Mouse (Mus musculus): ENCODE results near the gene Coro7.

Gene Coro7

DNA sequence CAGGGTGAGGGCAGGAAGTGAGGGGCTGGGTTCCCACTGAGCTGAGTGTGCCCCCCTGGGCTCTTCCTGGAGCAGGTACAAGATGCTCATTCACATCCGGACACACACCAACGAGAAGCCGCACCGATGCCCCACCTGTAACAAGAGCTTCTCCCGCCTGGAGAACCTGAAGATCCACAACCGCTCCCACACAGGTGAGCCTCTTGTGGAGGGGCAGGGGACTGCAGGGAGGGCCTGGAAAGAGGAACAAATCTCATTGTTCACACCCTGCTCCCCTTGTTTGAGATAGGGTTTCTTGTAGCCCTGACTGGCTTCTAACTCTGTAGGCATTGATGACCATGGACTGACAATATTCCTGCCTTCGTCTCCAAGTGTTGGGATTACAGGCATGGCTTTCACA is 67.9 kb downstream of the Coro7 start:
- DNase-seq, result no peak

DNA sequence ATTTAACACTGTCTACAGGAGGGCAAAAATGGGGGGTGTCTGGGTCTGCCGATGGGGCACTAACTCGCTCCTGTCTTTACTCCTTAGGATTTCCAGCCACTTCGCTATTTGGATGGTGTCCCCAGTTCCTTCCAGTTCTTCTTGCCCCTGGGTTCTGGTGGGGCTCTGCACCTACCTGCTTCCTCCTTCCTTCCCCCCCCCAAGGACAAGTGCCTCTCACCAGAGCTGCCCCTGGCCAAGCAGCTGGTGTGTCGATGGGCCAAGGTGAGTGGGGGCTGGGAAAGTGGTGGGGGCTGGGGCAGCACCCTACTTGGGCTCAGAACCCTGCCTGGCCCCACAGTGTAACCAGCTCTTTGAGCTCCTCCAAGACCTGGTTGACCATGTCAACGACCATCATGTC is 68.4 kb downstream of the Coro7 start:
- DNase-seq, result no peak

DNA sequence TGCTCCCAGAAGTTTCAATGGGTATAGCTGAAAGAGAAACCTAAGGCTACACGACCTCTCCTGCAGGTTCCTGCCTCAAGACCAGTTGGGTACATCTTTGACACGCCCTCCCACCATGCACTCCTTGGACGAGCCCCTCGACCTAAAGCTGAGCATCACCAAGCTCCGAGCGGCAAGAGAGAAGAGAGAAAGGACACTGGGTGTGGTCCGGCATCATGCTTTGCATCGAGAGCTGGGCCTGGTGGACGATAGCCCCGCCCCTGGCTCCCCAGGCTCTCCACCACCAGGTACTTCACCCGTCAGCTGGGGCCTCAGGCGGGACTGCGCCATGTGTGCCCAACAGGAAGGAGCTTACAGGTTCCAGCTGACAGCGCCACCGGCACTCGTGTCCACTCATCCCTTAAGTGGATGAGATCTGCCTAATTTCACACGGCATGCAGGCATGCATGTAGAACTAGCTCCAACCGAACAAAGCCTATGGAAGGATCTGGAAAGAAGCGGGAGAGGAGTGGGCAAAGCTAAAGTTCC is 71.0 kb downstream of the Coro7 start:
- no peak for DNase-seq

GRCm38 (mm10) chr16:4607818-4608531 is 71.6 kb downstream of the Coro7 start:
- peak; percentile 80 for DNase-seq

DNA sequence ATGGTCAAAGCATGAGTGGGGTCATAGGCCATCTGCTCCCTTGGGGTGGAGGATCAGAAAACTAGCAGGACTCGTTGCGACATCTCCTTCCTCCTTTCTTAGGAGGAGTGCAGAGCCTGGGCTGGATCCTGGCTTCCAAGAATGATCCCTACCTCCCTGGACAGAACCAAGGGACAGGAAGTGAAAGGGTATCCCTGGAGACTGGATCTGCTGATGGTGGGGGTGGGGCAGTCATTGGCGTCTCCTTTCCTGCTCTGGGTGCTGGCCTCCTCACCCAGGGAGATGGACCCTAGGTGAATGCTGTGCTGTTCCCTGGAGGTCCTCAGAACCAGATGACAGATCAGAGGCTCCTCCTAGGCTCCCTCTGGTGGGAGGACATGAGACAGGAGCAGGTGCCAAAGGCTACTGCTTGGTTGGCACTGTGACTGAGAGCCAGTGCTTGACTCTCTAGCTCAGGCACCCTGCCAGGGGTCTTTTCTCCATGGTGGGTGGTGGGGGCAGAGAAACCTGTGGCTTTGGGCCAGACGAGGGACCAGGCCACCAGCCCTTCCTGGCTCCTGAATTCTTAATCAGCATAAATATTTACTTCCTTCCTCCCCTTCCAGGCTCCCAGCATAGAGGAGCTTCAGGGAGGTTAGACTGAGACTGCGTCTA is 73.0 kb downstream of the Coro7 start:
- DNase-seq, result no peak

GRCm38 (mm10) chr16:4605514-4606131 is 74.0 kb downstream of the Coro7 start:
- DNase-seq, result no peak

- DNase-seq, result no peak
Measured at GRCm38 (mm10) chr16:4604293-4604837, 75.2 kb downstream of the Coro7 start.

DNA sequence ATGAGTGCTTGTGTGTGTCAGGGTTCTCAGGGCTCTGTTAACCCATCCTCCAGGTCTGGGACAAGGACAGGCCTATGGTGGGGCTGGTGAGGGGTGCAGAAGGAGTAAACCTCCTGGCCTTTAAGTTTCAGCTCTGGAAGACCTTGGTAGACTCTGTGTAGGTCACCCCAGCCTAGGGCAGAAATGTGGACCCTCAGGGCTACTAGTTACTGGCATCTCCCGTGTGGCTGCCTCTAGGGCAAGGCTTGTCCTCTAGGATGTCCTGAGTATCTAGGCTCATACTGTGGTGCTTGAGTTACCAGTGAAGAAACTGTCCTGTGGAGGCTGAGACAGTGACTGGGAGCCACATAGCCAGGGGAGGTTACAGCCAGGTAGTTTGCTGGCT is 76.1 kb downstream of the Coro7 start:
- no peak for DNase-seq

DNA sequence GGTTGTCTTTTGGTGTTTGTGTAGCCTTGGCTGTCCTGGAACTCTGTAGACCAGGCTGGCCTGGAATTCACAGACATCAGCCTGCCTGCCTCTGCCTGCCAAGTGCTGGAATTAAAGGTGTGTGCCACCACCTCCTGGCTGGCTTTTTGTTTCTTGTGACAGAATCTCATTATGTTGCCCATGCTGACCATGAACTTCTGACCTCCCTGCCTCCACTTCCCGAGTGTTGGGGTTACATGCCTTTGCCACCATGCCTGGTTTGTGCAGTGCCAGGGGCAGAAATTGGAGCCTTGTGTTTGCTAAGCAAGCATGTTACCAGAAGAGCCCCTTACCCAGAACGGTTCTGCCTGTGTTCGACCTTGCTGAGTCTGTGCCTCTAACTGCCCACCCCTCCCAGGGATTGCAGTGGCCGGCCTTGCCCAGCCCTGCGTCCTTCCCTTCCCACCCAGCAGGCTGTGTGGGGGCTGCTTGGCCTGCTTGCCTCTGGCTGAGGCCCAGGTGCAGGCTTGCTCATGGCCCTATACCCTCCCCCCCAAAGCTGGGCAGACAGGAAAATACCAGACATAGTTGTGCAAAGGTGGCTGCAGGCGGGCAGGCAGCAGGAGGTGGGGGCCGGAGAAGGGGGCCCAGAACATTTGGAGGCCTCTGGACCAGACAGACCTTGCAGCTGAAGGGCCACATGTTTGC is 76.7 kb downstream of the Coro7 start:
- no peak for DNase-seq

- no peak for DNase-seq
Measured at GRCm38 (mm10) chr16:4602189-4602588, 77.4 kb downstream of the Coro7 start.

DNA sequence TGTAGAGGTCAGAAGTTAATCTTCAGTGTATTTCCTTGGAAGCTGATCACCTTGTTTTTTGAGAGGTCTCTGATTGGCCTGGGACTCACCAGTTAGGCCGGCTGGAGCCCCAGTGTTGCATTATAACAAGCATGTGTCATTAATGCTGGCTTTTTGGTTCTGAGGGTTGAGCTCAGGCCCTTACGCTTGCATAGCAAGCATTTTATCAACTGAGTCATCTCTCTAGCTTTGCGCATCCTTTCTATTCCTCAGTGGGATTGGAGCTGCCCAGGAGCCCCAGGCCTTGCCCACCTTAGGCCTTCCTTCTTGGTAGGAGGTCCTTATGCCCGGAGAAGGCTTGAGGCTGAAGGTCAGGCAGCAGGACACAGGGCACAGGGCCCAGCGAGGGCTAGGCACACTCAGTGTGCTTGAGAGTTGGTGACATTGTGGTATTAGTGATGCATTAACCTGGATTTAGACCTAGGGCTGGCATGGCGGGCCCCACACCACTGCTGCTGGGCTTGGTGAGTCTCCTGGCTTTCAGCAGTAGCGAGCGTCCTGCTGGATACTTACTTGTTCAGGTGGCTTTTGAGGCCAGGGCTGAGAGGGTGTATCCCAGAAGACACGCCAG is 78.8 kb downstream of the Coro7 start:
- no peak for DNase-seq

DNA sequence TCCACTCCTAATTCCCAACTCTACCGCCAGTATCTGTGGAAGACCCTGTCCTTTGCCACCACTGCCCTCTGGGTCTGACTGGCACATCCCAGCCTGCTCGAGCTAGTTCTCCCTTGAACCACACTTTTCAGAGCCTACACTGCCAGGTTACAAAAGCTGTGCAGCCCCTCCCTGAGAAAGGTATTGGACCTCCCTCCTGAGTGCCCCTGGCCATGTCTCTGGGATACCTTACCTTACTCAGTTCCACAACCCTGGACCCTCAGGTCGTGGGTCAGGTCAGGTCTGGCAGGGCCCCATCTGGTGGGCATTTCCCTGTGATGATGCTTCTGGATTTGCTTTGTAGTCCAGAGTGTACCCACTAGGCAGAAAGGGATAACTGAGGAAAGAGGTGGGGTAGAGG is 80.0 kb downstream of the Coro7 start:
- DNase-seq, result no peak

DNA sequence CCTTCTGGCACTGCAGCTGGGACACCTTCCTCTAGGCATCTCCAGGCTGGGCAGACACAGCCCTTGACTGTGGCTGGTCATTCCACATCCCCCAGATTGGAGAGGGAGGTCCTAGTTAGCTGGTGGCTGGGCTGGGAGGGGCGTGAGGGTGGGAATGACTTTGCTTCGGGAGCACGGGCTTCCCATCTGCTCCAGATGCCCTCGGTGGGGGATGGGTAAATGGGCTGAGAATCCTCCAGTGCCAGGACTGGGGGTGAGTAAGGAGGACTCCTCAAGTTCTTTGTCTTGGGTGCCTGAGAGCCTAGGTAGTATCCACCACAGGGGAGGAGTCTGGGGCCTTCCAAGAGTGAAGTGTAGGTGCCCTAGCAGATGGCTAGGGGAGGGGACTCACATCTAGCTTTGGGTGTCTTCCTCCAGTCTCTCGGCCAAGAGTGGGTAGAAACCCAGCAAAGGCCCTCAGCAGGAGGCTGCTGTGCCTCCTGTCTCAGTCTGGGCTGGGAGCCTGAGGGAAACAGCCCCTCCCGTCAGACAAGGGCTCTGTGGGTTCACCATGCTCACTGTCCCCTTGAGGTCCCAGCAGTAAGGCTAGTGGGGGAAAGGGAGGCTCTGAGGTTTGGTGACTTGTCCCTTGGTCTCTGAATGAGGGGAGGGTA is 80.6 kb downstream of the Coro7 start:
- DNase-seq, result no peak

- no peak for DNase-seq
Measured at GRCm38 (mm10) chr16:4598041-4598440, 81.5 kb downstream of the Coro7 start.

GRCm38 (mm10) chr16:4597296-4597695 is 82.3 kb downstream of the Coro7 start:
- DNase-seq, result no peak

DNA sequence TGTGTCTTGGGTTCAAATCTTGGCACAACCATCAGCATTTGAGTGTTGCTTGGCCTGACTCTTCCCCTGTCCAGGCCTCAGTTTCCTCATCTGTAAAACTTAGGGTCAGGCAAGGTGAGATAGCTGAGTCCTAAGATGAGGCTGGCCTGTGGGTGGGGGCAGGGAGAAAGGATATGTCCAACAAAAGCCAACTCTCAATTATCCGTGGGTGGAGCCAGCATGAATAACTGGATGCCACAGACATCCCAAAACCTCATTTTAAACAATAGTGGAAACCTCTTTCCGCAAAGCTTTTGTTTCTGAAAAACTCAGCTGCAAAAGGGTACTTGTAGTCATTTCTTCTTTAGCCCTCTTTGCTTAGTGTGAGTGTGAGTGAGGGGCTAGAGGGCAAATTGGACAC is 82.7 kb downstream of the Coro7 start:
- no peak for DNase-seq

DNA sequence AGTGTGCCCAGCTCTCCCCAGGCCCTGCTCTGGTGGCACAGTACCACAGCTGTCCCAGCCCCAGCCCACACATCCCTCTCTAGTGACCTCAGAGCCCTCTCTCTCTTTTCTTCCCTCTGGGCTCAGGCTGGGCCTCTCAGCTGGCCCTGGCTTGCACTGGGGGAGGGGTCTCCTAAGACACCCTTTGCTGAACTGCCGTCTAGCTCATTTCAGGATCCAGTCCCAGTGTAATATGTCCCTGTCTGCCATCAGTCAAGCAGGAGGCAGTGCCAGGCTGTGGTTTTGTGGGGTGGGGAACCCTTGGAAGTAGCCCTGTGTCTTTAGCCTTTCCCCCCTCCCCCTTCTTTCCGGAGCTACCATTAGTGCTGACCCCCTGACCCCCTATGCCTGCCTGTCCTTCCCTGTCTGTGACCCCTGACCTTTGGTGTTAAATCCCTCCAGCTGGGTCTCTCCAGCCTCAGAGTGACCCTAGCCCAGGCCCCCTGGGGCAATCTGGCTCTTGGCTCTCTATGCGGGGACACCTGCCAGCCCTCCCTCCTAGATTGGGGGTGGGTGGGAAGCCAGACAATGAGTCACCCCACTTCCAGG is 83.3 kb downstream of the Coro7 start:
- DNase-seq, result no peak

DNA sequence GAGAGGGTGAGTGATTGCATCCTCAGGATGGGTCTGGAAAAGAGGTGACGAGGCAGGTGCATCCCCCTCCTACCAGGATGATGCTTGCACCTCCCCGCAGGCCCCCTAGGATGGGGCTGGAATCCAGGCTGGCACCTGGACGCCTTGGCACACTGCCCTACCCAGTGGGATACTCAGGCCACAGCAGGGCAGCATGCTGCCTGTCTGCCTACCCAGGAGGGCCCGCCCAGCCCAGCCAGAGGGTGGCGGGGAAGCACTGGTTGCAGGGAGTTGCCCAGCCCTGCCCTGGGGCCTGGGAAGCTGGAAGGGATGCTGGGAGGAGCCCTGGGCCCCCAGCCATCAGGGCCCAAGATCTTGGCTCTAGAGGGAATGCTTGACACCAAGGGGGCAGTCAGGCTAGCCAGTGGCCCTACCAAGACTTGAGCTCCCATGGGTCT is 84.0 kb downstream of the Coro7 start:
- DNase-seq, result no peak

- DNase-seq, result peak; percentile 53
Measured at GRCm38 (mm10) chr16:4594814-4595526, 84.6 kb downstream of the Coro7 start.

DNA sequence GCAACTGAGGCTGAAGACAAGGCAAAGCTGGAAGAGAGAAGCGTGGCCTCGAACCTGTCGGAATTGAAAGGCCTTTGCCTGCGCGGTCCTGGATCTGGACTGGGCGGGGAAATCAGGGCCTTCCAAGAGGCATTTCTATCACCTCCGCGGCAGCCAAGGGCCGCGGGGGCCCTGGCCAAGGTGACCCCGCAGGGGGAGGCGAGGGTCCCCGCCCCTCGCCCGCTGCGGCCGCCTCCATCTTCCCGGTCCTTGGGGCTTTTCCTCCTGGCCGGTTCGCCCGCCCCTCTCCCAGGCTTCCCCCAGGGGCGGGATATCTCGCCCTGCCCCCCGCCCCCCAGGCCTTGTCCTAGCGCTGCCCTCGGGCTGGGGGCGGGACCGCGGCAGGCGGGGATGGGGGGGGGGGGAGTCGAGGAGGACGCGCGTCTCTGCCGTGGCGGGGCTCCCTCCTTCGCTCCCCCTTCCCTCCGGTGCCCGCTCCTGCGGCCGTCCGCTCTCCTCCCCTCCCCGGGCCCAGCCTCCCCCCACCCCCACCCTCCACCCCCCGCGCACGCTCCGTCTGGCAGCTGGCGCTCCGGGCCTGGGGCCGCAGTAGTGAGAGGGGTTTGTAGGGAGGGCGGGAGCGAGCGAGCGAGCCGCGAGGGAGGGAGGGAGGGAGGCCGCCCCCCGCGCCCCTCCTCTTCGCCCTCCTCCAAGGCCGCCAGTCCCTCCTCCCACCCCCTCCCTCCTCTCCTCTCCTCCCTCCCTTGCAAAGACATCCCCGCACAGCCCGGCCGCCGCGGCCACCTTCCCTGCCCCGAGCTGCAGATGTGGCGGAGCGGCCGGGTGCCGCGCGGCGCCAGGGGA is 85.4 kb downstream of the Coro7 start, which contains the start of gene Glis2:
Gene Glis2, plus strand, starts transcription at position 743 of the 843 bp plus-strand sequence.
- peak; percentile 53 for DNase-seq

All from right cerebral cortex, postnatal 25 days (tissue).